Mouse (Mus musculus): ENCODE data around the gene Cd164l2.
A peak's percentile ranks its signal among the peaks of the same experiment; 100 is the strongest.

Gene Cd164l2

GRCm38 (mm10) chr4:133196136-133196535 is 15.8 kb upstream of the Cd164l2 start:
- DNase-seq: no peak

GRCm38 (mm10) chr4:133196852-133197251 is 15.1 kb upstream of the Cd164l2 start:
- no peak for DNase-seq

- no peak for DNase-seq
These were observed 14.6 kb upstream of the Cd164l2 start for GRCm38 (mm10) chr4:133197355-133197754.

GRCm38 (mm10) chr4:133197801-133198286 is 14.1 kb upstream of the Cd164l2 start:
- no peak for DNase-seq

- no peak for DNase-seq
These were observed 13.4 kb upstream of the Cd164l2 start for GRCm38 (mm10) chr4:133198337-133199180.

GRCm38 (mm10) chr4:133199743-133200142 is 12.2 kb upstream of the Cd164l2 start:
- no peak for DNase-seq

GRCm38 (mm10) chr4:133200343-133200742 is 11.6 kb upstream of the Cd164l2 start:
- peak; percentile 68 for DNase-seq

GRCm38 (mm10) chr4:133201006-133201771 is 10.7 kb upstream of the Cd164l2 start:
- DNase-seq: peak; percentile 39

- DNase-seq: no peak
These were observed 9.7 kb upstream of the Cd164l2 start for GRCm38 (mm10) chr4:133202254-133202653.

- DNase-seq: no peak
These were observed 8.3 kb upstream of the Cd164l2 start for GRCm38 (mm10) chr4:133203591-133203990.

- no peak for DNase-seq
These were observed 7.6 kb upstream of the Cd164l2 start for GRCm38 (mm10) chr4:133204379-133204778.

GRCm38 (mm10) chr4:133209366-133209765 is 2.6 kb upstream of the Cd164l2 start:
- DNase-seq: peak; percentile 43

GRCm38 (mm10) chr4:133210023-133210787 is 1.7 kb upstream of the Cd164l2 start:
- DNase-seq: no peak

GRCm38 (mm10) chr4:133210788-133211390 is 1.0 kb upstream of the Cd164l2 start:
- DNase-seq: no peak

- peak; percentile 88 for DNase-seq
These were observed 784 bp downstream of the Cd164l2 start for GRCm38 (mm10) chr4:133212562-133213267.

- DNase-seq: peak; percentile 44
These were observed 1.3 kb downstream of the Cd164l2 start for GRCm38 (mm10) chr4:133213268-133213590.

- DNase-seq: no peak
These were observed 1.7 kb downstream of the Cd164l2 start for GRCm38 (mm10) chr4:133213661-133214060.

GRCm38 (mm10) chr4:133217641-133218040 is 5.7 kb downstream of the Cd164l2 start:
- peak; percentile 31 for DNase-seq

- no peak for DNase-seq
These were observed 6.8 kb downstream of the Cd164l2 start for GRCm38 (mm10) chr4:133218745-133219144.

- DNase-seq: no peak
These were observed 8.7 kb downstream of the Cd164l2 start for GRCm38 (mm10) chr4:133220656-133221055.

- DNase-seq: no peak
These were observed 9.8 kb downstream of the Cd164l2 start for GRCm38 (mm10) chr4:133221701-133222100.

- DNase-seq: no peak
These were observed 11.9 kb downstream of the Cd164l2 start for GRCm38 (mm10) chr4:133223875-133224274.

Measured in right cerebral cortex, adult 18-20 months (tissue).